Mouse (Mus musculus) lung, postnatal 25 days (tissue): ENCODE measurements at regions not wholly inside any gene's neighbourhood (a gene's known extent, or its start where the extent isn't known, plus 50 kb on each side); places are given as distances from the start of the nearest gene placed in this dataset.

ENCODE experiments used
- DNase-seq: peaks from one replicate; pipeline ENCODE4 v3.0.0; 2022; ENCODE audit warnings: low spot score

DNA sequence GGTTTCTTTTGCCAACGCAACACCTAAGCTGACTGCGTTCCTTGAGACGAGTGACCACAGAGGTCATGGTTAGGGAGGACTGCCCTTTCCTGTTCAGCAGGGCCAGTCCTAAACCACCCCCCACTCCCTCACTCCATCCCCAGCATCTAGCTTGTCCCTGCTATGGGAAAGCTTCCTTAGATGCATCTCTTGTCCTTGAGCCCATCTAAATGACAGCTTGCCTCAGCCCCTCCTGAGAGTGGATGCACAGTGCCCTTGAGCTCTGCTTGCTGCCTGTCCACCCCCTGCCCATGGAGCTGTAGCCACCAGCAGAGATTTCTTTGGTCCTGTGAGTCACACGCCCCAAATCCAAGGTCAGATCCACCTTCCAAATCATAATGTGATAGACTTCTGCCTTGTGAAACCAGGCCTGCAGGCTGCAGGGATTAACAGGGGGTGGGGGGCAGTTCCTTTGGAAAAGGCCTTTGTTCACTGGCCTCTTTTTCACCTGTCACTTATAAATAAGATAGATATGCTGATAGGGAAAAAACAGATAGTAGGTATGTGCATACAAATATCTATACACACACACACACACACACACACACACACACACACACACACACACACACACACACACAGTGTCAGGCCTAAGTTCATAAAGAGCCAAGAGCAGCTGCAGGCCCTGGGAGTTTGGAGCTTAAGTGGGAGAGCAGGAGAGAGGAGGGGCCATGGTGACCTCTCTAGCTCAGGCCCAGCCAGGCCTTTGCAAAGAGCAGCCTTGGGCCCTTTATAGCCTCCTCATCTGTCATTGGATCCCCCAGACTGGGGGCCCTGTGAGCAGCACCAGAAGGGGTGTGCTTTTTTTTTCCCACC, 56.4 kb upstream of the Adra2c start:
- DNase-seq, result no peak

DNA sequence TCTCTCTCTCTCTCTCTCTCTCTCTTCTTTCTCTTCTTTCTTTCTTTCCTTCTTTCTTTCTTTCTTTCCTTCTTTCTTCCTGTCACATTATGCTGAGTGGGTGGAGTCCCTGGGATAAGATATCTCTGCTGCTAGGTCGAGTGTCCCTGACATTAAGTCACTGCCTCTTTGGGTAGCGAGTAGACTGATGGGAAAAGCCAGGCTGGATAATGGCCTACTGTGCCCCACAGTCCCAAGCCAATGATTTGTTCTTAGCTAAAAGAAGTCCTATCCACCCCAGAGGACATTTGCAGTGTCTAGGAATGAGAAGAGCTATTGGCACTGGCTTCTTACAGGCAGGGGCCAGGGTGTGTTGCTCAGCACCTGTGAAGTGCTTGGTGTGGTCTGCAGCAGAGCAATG, 61.8 kb upstream of the Adra2c start:
- DNase-seq, result no peak

DNA sequence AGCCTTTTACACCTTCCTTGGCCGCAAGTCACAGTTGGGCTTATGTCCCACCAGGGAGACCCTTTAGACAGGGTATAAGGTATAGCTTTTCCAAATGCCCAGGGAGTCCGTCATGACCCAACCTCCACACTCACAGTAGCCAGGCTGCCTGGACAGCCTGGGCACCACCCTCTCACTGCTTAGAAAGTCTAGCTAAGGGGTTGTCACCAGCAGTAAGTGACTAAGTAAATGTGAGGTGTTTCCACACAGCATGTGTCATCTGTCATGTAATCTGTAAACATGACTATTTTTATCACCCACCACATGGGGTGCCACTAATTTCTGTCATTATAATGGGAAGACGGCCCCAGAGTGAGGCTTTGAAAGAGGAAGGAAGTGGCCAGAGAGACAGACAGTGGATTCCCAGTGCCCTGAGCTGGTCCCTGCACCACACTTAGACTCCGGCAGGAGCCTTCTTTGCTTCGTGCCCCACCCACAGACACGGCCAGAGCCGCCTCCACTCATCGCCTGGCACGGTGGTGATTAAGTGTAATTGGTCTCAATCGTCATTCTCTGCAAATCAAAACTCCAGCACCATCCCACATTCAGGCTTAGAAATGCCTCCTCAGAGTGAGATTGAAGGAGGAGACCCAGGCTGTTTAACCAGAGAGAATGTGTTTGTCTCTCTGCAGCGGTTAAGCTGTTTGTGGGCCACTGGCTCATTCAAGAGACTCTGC, 62.5 kb upstream of the Adra2c start:
- DNase-seq, result no peak

DNA sequence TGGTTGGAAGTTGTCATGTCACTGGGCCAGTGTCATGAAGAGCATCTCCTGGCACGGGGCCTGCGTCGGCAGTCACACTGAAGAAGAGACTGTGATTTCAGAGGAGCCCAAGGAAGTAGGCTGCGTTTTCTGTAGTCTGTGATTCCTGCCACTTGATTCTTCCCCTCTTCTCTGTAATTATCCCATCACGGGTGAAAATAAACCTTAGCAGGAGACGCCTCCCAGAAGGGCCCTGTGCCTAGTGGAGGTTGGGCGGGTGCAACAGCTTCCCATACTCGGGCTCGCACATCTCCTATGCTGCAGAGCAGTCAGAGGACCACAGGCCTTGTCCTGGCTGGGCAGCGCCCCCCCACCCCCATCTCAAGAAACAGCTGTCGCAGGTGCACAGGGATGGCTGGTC, 63.1 kb upstream of the Adra2c start:
- no peak for DNase-seq

DNA sequence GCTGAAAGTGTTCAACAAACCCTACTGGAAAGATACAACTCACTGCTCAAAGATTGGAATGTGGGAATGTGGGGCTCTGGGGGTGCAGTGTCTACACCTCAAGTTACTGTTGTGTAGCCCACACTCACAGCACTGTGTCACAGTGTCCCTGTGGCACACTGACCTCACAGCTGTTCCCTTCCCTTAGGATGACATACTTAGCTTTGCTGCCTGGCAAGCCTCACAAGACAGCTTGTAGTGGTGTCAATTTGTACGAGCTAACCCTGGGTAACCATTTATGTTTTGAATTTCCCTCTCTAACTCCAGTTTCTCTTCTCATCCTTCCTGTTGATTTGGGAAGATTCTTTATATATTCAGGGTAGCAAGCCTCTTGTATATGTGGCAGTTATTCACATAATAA, 68.8 kb upstream of the Adra2c start:
- no peak for DNase-seq

DNA sequence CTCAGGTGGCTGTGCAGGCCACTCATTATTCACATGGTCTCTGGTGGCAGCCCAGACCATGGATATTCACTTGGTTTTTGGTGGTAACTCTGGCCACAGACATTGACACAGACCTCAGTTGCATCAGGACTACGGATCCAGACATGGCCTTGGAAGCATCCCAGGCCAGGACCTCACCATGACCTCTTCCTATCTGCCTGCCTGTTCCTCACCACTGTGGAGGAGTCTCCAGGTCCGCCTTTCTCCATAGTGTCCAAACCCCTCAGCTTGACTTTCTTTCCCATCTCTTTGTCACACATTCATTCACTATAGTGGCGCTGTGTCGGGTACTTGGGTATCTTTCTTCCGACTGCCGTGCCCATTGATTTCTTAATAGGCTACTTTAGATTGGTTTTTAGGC, 74.1 kb upstream of the Adra2c start:
- no peak for DNase-seq

DNA sequence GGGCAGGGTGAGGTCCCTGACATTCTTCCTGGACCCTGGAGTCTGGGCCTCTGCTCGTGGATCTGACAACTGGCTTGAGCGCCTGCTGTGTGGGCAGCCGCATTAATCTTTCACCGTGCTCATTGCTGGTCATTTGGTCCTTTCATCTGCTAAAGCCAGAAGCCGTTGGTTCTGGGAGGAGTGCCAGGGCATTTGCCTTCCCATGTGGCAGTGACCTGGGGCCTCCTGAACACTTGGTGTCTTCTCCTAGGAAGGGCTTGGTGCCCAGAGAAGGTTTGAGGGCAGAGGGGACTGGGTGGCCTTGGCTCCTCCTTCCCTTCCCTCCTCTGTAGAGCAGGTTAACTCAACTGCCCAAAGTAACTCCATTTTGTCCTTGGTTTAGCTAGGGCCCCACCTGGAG, 79.7 kb upstream of the Adra2c start:
- no peak for DNase-seq

DNA sequence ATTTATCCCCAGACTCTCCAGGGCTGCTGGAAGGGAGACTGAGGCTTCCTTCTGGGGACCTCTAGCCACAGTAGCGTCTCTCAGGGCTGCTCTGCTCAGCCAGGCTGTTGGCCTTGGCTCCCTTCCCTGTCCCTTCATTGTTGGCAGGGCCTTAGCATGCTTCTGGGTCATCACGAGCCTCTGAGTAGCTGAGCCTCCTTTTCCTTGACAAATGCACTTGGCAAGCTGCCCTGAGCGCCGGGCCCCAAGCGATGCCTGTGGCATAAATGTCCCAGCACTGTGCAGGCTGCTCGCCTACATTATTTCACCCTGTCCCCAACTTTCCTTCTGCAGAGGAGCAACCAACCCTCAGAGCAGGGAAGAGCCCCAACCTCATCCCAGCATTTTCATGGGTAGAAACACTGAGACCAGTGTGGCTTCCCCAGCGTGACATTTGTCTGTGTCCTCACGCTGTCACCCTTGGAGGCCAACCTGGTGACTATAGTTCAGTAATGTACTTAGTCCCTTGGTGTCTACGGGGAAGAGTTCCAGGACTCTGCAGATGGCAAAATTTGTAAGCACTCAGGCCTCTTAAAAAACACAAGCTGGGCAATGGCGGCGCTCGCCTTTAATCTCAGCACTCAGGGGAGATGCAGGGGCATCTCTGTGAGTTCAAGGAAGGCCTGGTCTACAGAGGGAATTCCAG, 83.7 kb upstream of the Lrpap1 start:
- DNase-seq, result peak; percentile 61

DNA sequence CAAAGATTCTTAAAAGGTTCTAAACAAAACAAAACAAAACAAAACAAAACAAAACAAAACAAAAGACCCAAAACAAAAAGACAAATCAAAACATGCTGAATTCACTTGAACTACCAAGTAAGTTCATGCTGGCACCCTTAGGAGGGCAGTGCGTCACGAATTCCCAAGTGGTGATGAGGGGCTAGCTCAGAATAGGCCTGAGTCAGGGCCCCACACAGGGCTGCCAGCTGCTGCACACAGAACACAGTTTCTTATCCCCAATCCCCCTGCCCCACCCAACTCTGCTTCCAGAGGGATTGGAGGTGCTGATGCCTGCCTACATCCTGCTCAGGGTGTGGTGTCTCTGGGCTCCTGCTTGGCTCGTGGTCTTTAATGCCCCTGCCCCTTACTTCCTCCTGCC, 80.3 kb upstream of the Lrpap1 start:
- no peak for DNase-seq

DNA sequence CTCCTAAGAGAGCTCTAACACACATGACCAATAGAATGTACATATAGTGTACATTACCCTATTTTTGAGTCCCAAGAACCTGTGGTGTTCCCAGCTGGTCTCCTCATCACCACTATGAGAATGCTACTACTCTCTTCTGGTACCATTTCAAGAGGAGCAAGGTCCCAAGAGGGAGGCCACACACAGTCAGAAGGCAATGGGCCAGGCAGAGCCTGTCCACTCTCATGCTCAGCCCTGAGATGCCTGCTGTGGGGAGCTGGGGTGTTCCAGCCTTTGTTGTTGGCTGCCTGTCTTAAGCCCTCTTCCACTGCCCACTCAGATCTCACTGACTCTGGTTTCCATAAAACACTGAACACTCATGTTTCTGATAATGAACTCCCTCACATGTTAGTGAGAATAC, 79.7 kb upstream of the Lrpap1 start:
- DNase-seq, result no peak

DNA sequence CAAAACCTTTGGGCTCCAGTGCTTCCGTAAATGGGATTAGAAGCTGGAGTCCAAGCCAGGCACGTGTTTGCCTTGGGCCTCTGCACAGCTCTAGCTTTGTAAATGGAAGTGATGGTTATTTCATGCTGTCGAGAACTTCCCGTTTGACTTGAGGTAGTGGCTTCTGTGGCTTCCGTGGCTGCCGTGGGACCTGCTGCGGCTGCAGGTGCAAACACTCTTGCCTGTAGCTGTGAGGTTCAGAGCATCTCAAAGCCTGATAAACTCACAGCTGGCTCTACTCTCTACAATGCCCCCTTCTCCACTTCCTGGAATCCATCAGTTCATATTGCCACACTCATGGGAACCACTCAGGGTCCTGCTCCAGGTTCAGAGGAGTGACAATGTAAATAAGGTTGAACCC, 77.9 kb upstream of the Lrpap1 start:
- DNase-seq, result no peak

DNA sequence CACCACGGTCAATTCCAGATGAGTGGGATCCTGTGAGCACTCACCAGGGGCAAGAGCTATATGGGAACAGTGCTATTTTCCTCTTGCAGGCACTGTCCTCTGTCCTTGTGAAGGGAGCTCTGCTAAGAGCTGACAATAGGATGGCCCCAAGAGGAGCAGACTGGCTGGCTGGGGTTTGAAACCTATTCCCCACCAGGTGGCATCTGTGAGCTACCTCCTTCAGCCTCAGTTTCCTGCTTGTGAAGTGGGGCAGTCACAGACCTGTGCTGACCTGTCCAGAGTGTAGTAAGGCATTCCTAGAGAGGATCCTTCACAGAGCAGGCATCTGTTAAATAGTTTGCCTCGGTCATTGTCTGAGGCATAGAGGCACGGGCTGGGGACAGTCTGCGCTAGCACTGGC, 71.8 kb upstream of the Lrpap1 start:
- no peak for DNase-seq

DNA sequence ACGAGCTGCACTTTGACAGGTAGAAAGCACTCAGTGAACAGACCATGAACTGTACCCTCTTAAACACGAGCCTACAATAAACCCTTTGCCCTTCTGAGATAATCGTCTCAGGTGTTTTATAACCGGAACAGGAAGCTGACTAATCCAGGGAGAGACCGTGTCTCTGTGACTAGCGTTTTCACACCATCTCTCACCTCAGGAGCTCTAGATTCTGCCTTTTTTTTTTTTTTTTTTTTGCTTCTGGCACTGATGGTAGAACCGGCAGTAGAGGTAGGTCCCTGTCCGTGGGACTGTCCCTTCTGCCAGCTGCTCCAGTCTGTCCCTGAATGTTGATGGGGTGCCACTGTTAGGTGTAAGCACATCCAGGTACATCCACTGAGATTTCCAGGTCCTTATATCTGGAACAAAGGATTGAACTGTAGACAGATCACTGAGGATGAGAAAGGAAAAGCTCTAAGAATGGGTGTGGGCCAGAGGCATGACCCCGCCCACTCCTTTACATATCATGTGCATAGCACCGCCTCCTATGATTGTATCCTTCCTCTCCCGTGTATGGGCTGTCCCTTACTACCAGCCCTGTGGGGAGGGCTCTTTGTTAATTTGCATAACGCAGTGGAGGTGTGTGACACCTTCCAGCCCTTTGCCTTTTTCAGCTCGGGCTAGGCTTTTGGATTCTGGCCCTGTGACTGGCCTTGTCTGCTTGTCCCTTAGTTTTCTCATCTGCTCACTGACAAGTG, 70.7 kb upstream of the Lrpap1 start:
- DNase-seq, result no peak

DNA sequence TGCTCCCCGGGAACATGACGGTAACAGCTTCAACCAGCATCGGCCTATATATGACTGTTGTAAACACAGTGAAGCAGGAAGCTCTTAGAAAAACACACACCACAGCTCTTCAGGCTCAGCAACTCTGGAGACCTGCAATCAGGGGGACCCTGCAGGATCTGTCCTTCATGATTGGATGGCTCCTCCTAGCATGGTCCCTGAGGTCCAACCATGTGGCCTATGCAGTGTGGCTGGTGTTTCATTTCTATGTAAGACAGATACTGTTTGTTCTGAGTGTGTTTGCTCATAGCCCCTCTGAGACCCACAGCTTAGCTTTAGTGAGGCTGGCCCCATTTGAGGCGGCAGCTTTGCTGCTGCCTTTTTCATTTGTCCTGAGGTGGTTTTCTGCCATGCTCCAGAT, 68.8 kb upstream of the Lrpap1 start:
- DNase-seq, result no peak

DNA sequence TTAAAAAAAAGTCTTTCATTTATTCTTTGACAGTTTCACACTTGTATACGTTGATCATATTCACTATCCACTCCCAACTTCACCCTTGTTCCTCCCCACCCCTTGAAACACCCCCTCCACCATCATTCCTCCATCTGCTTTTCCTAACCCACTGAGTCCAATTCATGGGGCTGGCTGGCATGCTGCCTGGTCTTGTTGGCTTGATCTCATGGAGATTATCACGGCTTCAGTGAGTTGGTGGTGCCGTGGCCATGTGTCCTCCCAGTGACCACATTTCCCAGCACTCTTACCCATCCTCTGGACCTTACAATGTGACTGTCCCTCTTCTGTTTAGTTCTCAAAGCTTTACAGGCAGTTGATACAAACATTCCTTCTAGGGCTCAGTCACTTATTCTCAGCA, 65.8 kb upstream of the Lrpap1 start:
- no peak for DNase-seq

DNA sequence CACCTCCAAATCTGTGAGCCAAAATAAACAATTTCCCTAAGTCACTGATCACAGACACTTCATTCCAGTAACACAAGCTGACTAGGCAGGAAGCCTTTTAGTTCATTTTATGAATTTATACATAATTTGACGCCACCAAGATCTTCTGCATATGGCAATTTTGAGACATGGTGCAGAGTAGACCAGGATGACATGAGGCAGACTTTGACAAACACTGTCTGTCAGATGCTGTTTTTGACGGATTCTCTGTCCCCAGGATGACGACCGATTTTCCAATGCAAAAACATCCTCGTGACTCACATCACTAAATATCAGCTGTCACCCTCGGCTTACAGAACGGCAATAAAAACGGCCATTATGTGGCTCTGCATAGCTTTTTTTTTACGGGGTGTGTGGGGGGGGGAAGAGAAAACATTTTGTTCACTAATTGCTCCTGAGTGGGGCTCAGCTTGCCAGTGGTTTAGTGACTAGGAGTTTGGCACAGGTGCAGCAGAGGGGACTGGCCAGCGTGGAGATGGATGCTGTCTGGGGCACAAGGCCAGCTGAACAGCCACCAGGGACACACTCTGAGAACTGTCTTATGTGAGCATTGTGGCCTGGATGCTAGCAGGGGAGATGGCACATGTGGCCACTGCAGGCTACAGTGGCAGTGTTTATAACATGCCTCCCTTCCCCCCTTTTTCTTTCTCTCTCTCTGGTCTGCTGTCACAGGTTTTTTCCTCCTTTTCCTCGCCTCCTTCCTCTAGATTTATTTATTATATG, 65.0 kb upstream of the Lrpap1 start:
- no peak for DNase-seq

DNA sequence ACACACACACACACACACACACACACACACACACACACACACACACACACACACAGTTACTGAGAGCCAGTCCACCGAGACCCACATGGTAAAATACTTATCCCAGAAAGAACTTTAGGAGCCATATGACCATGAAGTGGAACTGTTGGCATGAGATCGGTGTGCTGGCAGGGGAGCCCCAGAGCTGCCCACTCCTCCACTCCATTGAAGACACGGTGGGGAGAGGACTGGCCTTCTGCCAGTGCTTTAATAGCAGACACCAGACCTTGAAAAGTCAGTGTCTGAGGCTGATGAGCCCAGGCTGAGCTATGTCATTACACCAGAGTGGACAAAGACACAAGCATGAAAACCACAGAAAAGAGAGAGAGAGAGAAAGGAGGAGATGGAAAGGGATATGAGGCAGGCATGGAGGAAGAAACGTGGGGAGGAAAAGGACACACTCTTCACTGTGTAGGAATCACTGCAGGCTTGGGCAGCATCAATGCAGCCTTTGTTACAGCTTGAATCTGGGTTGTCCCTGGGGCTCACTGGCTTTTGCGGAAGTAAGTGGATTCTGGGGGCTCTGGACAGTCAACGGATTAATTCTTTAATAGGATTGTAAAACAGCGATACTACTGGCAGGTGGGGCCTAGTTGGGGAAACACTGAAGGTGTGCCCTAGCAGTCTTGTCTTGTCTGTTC, 64.2 kb upstream of the Lrpap1 start:
- no peak for DNase-seq

DNA sequence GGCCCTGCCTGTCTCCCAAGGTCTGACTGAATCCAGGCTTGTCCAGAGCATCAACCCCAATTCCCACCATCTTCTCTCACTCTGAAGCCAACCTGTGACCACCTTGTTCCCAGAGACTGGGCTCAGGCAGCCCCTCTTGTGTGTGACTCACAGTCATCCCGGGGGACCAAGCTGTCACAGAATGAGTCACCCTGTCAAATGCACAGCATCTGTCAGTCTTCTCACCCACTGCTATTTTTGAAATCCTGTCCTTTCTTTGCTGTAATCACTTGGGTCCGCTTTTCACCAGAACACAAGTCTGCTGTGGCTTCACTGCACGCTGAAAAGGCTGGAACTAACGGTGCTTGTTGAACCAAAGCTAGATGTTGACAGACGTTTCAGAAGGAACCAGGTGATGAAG, 63.3 kb upstream of the Lrpap1 start:
- no peak for DNase-seq

DNA sequence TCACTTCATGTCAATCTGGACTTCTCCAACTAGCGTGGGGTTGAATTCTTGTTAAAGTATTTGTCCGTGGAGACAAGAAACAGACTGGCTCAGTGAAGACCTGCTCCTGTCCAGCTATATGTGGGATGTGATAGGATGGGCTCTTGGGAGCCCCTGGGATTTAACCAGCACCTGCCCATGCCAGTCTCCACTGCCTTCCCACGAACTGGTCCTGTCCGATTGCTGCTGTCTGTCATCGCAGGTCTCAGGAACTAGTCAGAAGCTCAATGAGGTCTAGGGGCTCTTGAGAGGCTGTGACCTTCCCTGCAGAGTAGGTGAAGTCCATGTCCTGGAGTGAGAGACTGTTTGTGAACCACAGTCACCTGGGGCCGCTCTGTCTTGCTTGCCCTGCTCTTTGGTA, 62.8 kb upstream of the Lrpap1 start:
- no peak for DNase-seq

DNA sequence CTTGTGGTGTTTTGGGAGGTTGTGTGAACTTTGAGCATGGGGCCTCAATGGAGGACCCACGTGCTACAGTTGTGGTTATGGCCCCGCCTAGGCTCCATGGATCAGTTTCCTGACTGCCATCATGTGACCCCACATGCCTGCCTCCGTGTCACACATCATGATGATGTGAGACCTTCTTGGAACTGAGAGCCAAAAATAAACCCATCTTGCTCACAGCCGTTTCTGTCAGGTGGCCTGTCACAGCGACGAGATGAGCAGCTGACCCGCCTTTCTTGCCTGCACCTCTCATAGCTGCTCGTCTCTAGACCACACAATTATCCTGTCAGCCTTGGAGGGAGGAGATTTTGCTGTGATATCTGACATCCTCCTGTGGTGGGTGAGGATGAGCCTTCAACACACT, 60.4 kb upstream of the Lrpap1 start:
- DNase-seq, result no peak

DNA sequence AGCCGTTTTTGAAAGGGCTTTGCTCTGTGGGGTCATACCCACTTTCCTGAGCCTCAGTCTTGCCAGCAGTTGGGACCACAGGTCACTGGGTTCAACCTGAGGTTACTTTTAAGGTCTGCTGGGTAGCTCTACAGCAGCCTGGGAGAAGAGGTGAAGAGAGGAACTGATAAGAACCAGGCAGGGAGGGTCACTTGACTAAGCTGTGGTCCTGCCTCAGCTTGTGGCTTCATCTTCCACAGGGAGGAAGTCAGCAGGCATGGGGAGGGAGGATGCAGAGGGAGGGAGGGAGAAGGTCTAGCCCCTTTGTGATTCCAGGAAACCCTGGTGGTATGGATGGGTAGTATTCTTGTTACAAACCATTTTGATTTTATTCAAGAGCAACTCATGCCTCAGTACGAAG, 59.9 kb upstream of the Lrpap1 start:
- DNase-seq, result no peak
